Mouse (Mus musculus) G1E (cell line): ENCODE results near the gene Abca1.

Source experiments
- CTCF ChIP-seq: IDR thresholded peaks from 2 replicates; pipeline ENCODE4 v1.5.1; 2012; ENCODE audit warnings: low read depth, low read length, inconsistent platforms, mixed read lengths
- GATA1 ChIP-seq: IDR thresholded peaks from 2 replicates; pipeline ENCODE4 v1.6.1; 2012; ENCODE audit warnings: borderline replicate concordance, low read length, inconsistent platforms, mixed read lengths
- GATA2 ChIP-seq: IDR thresholded peaks from 2 replicates; pipeline ENCODE4 v1.6.1; 2012; ENCODE audit warnings: low read depth, low read length, inconsistent platforms, borderline replicate concordance
- POLR2AphosphoS5 ChIP-seq: IDR thresholded peaks from 2 replicates; pipeline ENCODE4 v1.6.1; 2012; ENCODE audit warnings: low read depth, low read length, inconsistent platforms; ENCODE audit not compliant: insufficient replicate concordance
- TAL1 ChIP-seq: conservative IDR thresholded peaks from 2 replicates; pipeline ENCODE4 v1.6.1; 2012; ENCODE audit warnings: low read depth, low read length, inconsistent platforms, mixed read lengths

GRCm38 (mm10) chr4:53149644-53150043, 10.1 kb downstream of the Abca1 start:
- no peak for TF ChIP-seq CTCF
- no peak for TF ChIP-seq GATA1
- TF ChIP-seq TAL1: no peak
- TF ChIP-seq GATA2: no peak
- no peak for TF ChIP-seq POLR2AphosphoS5
